Mouse (Mus musculus) heart, postnatal 10 days (tissue): ENCODE data around the gene Rnf225. TPM values are rescaled to one million over a fixed set of nuclear protein-coding genes. Genes with fewer than 3 reads are reported as not detected.

Experiments used
- DNase-seq, 2 experiments: peaks; one replicate each; pipeline ENCODE4 v3.0.0; 2021
- intact Hi-C: fragments of 180-260 bp; cut with DNase I; formaldehyde crosslinking; loops from one replicate; pipeline ENCODE4 v1.15.1; 2025
- total RNA-seq, 2 experiments: library from RNA; stranded (reverse); gene quantifications; 2 replicates each; pipeline ENCODE4 v1.2.3; 2021

The Rnf225 gene
- total RNA-seq, 2 experiments from 2014 or later: 0.36 to 0.37 TPM

DNA sequence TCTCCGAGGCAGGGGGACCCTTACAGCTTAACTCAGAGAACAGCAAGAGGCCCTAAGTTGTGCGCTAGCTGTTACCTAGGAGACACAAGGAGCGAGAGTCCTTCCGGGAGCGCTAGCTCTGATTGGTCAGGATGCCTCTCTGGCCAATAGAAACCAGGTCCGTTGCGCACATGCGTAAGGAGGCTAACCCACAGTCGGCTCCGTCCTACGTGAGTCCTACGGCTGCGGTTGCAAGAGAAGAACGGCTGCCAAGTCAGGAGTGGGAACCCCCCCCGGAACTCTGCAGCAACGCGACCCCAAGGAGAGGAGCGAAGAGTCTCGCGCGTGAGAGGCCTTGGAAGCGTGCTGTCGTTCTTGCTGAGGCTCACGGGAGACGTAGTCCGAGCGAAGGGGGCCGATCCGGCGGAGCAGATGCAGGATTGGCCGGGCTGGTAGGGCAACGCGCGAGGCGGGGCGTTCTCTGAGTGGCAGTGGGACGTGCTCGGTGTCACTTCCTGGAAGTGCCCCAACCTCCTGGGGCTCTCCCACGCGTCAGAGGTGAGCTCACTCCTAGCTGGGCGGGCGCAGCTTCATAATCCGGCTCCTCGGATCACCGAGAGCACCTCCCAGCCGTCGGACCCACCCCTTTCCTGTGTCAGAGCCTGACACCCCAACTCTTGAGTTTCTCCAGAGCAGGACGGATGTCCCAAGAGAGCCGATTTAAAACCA lies 50.6 kb downstream of the Rnf225 start, which contains the start of gene Zfp446:
Gene Zfp446 (plus strand): TSS at position 167 of the 708 bp plus-strand sequence.
- DNase-seq: peak; percentile 99
- intact Hi-C loops: loop anchor here (1.0 to 5.0 kb wide), 3 partner anchors 13 to 59 kb away; partner anchors contain the start of genes Ube2m and Zfp324

GRCm38 (mm10) chr7:12978931-12979722 lies 51.9 kb downstream of the Rnf225 start:
- DNase-seq: peak in 1 of 2 experiments; percentile 19
- intact Hi-C loops: loop anchor here (2.0 to 5.0 kb wide), 2 partner anchors 30 to 58 kb away; partner anchors contain the start of gene Ube2m

DNA sequence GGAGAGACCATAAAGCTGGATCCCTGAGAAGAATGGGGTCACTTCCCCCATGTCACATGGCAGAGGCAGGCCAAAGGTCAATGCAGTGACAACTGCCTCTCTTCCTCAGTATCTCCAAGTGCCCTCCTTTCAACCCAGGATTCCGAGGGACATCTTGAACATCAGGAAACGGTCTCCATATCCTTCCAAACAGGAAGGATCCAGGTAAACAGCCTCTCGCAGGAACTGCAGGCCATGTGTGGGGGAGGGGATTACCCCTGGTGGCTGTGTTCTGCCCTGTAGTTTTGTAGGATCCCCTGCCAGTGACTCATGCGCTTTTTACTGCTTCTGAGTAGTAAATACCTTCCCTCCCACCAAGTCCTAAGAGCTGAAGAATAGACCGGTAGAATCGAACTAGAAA lies 52.6 kb downstream of the Rnf225 start:
- DNase-seq: no peak
- intact Hi-C loops: loop anchor here (2.0 to 5.0 kb wide), 2 partner anchors 29 to 58 kb away; partner anchors contain the start of gene Ube2m

DNA sequence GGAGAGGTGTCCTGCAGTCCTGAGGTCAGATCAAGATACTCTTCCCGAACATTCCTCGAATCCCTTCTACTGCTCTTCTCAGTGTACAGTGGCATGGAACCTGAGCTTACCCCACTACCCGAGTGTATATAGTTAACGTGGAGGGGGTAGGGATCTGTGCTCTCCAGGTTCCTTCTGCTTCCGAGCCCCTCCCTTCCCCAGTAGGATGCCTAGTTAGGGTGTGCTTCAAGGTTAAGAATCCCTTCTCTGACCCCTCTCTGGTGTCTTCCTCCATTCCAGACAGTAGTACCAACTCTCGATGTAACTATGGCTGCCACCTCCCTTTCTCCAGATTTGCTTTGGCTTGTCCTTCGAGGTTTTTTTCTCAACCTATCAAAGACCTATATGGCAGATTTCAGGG lies 53.1 kb downstream of the Rnf225 start:
- DNase-seq: no peak
- intact Hi-C loops: no loop called here

Other genes starting within 250 kb of the Rnf225 start
- gene Vmn2r55, start 242.4 kb upstream of the Rnf225 start, total RNA-seq: not detected
- not detected for gene Vmn2r56, start 192.4 kb upstream of the Rnf225 start, total RNA-seq
- 1 to 10 TPM; 2.0 to 2.8 TPM for gene Zscan18, start 123.8 kb upstream of the Rnf225 start, total RNA-seq
- 1 to 10 TPM; 7.5 to 9.2 TPM for gene Zfp329, start 108.6 kb upstream of the Rnf225 start, total RNA-seq
- 10 to 100 TPM; 17.4 to 20.9 TPM for gene Zfp110, start 92.7 kb upstream of the Rnf225 start, total RNA-seq
- gene Zfp128, start 46.2 kb upstream of the Rnf225 start, total RNA-seq: 1 to 10 TPM; 3.6 to 4.8 TPM
- gene Zscan22, start 29.6 kb upstream of the Rnf225 start, total RNA-seq: 1 to 10 TPM; 5.5 to 6.8 TPM
- gene Rps5, start 5.1 kb upstream of the Rnf225 start, total RNA-seq: 100 to 1,000 TPM; 740 to 748 TPM
- gene Zfp324, start 38.4 kb downstream of the Rnf225 start, total RNA-seq: 1 to 10 TPM; 4.0 to 7.4 TPM
- 1 to 10 TPM; 3.9 to 4.4 TPM for gene Zfp446, start 50.4 kb downstream of the Rnf225 start, total RNA-seq
- gene Slc27a5, start 70.8 kb downstream of the Rnf225 start, total RNA-seq: not detected
- 100 to 1,000 TPM; 148 to 165 TPM for gene Trim28, start 71.7 kb downstream of the Rnf225 start, total RNA-seq
- 10 to 100 TPM in 1 of 2 experiments, 1 to 10 TPM in 1; 9.7 to 11.8 TPM for gene Zbtb45, start 82.6 kb downstream of the Rnf225 start, total RNA-seq
- gene Chmp2a, start 107.4 kb downstream of the Rnf225 start, total RNA-seq: 100 to 1,000 TPM; 137 to 143 TPM
- 100 to 1,000 TPM; 185 to 188 TPM for gene Ube2m, start 110.9 kb downstream of the Rnf225 start, total RNA-seq
- under 1 TPM; 0.72 to 0.92 TPM for gene Mzf1, start 127.3 kb downstream of the Rnf225 start, total RNA-seq
- gene Vmn1r85, start 167.8 kb downstream of the Rnf225 start, total RNA-seq: not detected
- not detected for gene Vmn1r86, start 192.5 kb downstream of the Rnf225 start, total RNA-seq
- not detected for gene Vmn1r87, start 212.7 kb downstream of the Rnf225 start, total RNA-seq
- under 1 TPM; 0.07 TPM for gene Vmn1r88, start 232.2 kb downstream of the Rnf225 start, total RNA-seq